Mouse (Mus musculus) heart, embryonic 16.5 days (tissue): ENCODE results near the gene Crispld2. TPM values are rescaled to one million over a fixed set of nuclear protein-coding genes. Genes with fewer than 3 reads are reported as not detected.

Experiments
- ATAC-seq: fragments of 200-750 bp; cut with Nextera tagmentation; replicated peaks from 2 replicates; pipeline ENCODE4 v1.8.0; 2017; ENCODE audit warnings: moderate number of reproducible peaks; ENCODE audit not compliant: insufficient read depth, low FRiP score; ENCODE audit errors: extremely low read depth
- H3K27ac ChIP-seq: fragments of 300-500 bp; sonication (generic); 2 replicates; pipeline ENCODE4 v1.5.1; 2014; ENCODE audit warnings: mild to moderate bottlenecking, low read length, control low read depth, moderate library complexity
- H3K27me3 ChIP-seq: fragments of 300-500 bp; sonication (generic); 2 replicates; pipeline ENCODE4 v1.6.1; 2014; ENCODE audit warnings: low read length, mixed read lengths; ENCODE audit not compliant: control insufficient read depth, insufficient read depth
- H3K36me3 ChIP-seq: fragments of 300-500 bp; sonication (generic); 2 replicates; pipeline ENCODE4 v1.6.1; 2014; ENCODE audit not compliant: control insufficient read depth, insufficient read depth
- H3K4me1 ChIP-seq: fragments of 300-500 bp; sonication (generic); 2 replicates; pipeline ENCODE4 v1.6.1; 2014; ENCODE audit warnings: low read length, mixed read lengths; ENCODE audit not compliant: control insufficient read depth, insufficient read depth
- H3K4me2 ChIP-seq: fragments of 300-500 bp; sonication (generic); 2 replicates; pipeline ENCODE4 v1.6.1; 2014; ENCODE audit warnings: low read depth, mild to moderate bottlenecking, control low read depth, low read length
- H3K4me3 ChIP-seq: fragments of 300-500 bp; sonication (generic); 2 replicates; pipeline ENCODE4 v1.5.1; 2014; ENCODE audit warnings: mild to moderate bottlenecking, control low read depth, low read length
- H3K9ac ChIP-seq: fragments of 300-500 bp; sonication (generic); 2 replicates; pipeline ENCODE4 v1.6.1; 2014; ENCODE audit warnings: low read length, control low read depth
- H3K9me3 ChIP-seq: fragments of 300-500 bp; sonication (generic); replicated peaks from 2 replicates; pipeline ENCODE4 v1.6.1; 2016; ENCODE audit warnings: low read length; ENCODE audit not compliant: control insufficient read depth
- WGBS: fragments of 180-500 bp; shearing (Covaris S2); extraction: QIAGEN DNeasy Blood & Tissue Kit; methylation state at CpG from one replicate; pipeline ENCODE4 v1.1.7; 2014; 5-methylcytosine and 5-hydroxymethylcytosine counted together
- polyA plus RNA-seq: library from polyadenylated mRNA; unstranded; fragments of >200 nt; fragmentation: Nextera tagmentation; extraction: Ambion mirVana; gene quantifications from 2 replicates; pipeline ENCODE4 v1.2.1, GENCODE M21; 2015

Crispld2 gene
- polyA plus RNA-seq, 1 experiment from 2014 or later: 2.4 TPM

DNA sequence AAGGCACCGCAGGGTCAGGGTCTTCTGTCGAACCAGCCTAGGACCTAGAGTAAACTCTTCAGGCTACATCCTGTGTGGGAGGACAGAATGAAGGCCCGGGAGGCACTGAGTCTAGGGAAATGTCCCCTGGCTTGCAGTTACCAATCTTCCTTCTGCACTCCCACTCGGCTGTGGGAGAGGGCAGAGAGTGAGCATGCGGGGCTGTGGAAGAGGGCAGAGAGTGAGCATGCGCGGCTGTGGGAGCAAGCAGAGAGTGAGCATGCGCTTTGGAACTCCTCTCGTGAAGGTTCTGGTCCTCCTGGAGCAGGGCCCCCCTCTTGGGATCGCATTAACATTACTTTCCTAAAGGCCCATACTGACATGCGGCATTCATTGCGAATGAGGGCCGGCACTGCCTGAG is 25.1 kb downstream of the Crispld2 start:
- 83% methylated on average over 13 of the region's 13 CpGs for WGBS
- Histone ChIP-seq H3K36me3 (no peaks in the 10 kb centered on the region), H3K4me2 (no peak overlapping the region), H3K27ac (no peak overlapping the region), H3K4me3 (no peak overlapping the region), H3K9ac (no peak overlapping the region), H3K9me3 (no peaks in the 10 kb centered on the region), H3K27me3 (no peaks in the 10 kb centered on the region), H3K4me1 (peaks cover 8% of the 10 kb centered on the region)
- ATAC-seq: no peak

DNA sequence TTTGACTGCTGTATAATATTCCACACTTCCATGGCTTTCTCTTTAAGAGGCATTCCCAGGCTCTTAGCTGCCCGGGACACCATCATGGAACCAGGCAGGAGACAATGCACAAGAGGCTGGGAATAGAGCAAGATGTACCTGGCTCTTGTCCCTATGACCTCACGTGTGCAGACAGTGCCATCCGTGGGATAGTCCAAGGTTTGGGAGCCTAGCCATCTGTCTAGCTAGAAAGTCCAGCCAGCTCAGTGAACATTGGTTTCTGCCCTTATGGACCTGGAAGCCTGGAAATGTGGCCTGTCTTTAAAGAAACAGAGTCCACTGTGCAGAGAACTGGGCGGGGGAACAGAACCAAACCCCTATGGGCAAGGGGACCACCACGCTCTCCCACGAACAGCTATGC is 25.5 kb downstream of the Crispld2 start:
- no peaks in the 10 kb centered on the region for H3K27me3 ChIP-seq
- no peaks in the 10 kb centered on the region for H3K36me3 ChIP-seq
- no peak for ATAC-seq
- peaks cover 8% of the 10 kb centered on the region for H3K4me1 ChIP-seq
- WGBS: 94% methylated on average over 6 of the region's 6 CpGs
- H3K9ac ChIP-seq: no peak overlapping the region
- H3K9me3 ChIP-seq: no peaks in the 10 kb centered on the region
- no peak overlapping the region for H3K4me2 ChIP-seq
- no peak overlapping the region for H3K4me3 ChIP-seq
- H3K27ac ChIP-seq: no peak overlapping the region

- Histone ChIP-seq H3K36me3 (no peaks in the 10 kb centered on the region), H3K4me1 (peaks cover 8% of the 10 kb centered on the region), H3K9ac (no peak overlapping the region), H3K4me2 (no peak overlapping the region), H3K9me3 (no peaks in the 10 kb centered on the region), H3K27me3 (no peaks in the 10 kb centered on the region), H3K27ac (no peak overlapping the region), H3K4me3 (no peak overlapping the region)
- 84% methylated on average over 6 of the region's 6 CpGs for WGBS
- ATAC-seq: no peak
Observed at GRCm38 (mm10) chr8:120018379-120018778, 26.1 kb downstream of the Crispld2 start.

GRCm38 (mm10) chr8:120019297-120019696 is 27.1 kb downstream of the Crispld2 start:
- no peak for ATAC-seq

GRCm38 (mm10) chr8:120020298-120020697 is 28.1 kb downstream of the Crispld2 start:
- WGBS: 60% methylated on average over 7 of the region's 7 CpGs
- no peak for ATAC-seq
- no peak overlapping the region for H3K9ac ChIP-seq
- H3K36me3 ChIP-seq: no peaks in the 10 kb centered on the region
- H3K4me2 ChIP-seq: no peak overlapping the region
- no peaks in the 10 kb centered on the region for H3K27me3 ChIP-seq
- H3K4me1 ChIP-seq: no peaks in the 10 kb centered on the region
- H3K4me3 ChIP-seq: no peak overlapping the region
- H3K9me3 ChIP-seq: no peaks in the 10 kb centered on the region
- H3K27ac ChIP-seq: no peak overlapping the region

More at GRCm38 (mm10) chr8:120019297-120019696, 27.1 kb downstream of the Crispld2 start:
- H3K27me3 ChIP-seq: no peaks in the 10 kb centered on the region
- H3K27ac ChIP-seq: no peak overlapping the region
- H3K4me2 ChIP-seq: no peak overlapping the region
- H3K4me1 ChIP-seq: peaks cover 3% of the 10 kb centered on the region
- H3K9me3 ChIP-seq: no peaks in the 10 kb centered on the region
- no peaks in the 10 kb centered on the region for H3K36me3 ChIP-seq
- WGBS: 85% methylated on average over 5 of the region's 5 CpGs
- no peak overlapping the region for H3K9ac ChIP-seq
- no peak overlapping the region for H3K4me3 ChIP-seq

GRCm38 (mm10) chr8:120026199-120026598 is 34.0 kb downstream of the Crispld2 start:
- Histone ChIP-seq H3K4me3 (no peak overlapping the region), H3K4me1 (no peaks in the 10 kb centered on the region), H3K9ac (no peak overlapping the region), H3K36me3 (no peaks in the 10 kb centered on the region), H3K27me3 (no peaks in the 10 kb centered on the region; the same call in 1 of the 2 replicates), H3K9me3 (no peaks in the 10 kb centered on the region), H3K27ac (no peak overlapping the region), H3K4me2 (no peak overlapping the region)
- WGBS: 55% methylated on average over 5 of the region's 5 CpGs
- ATAC-seq: no peak

DNA sequence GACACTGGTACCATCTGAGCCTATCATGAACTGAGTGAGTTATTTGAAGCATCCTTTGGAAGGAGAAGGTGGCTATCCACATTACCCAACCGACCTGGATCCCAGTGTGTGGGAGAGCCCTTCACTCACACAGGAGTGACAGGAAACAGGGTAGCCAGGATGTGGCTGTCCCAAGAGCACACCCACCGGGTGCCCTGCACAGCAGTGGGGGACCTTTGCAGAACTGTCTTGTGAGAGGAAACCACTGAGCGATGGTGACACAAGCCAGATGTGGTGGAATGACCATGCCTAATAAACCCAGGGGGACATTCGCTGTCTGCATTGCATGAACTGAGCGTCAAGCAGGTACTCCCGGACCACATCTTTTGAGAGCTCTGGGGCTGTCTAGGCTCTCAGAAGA is 34.8 kb downstream of the Crispld2 start:
- no peaks in the 10 kb centered on the region for H3K4me1 ChIP-seq
- no peaks in the 10 kb centered on the region; the same call in 1 of the 2 replicates for H3K27me3 ChIP-seq
- no peak for ATAC-seq
- H3K9ac ChIP-seq: no peak overlapping the region
- H3K4me3 ChIP-seq: no peak overlapping the region
- WGBS: 64% methylated on average over 6 of the region's 6 CpGs
- H3K4me2 ChIP-seq: no peak overlapping the region
- no peaks in the 10 kb centered on the region for H3K9me3 ChIP-seq
- H3K27ac ChIP-seq: no peak overlapping the region
- no peaks in the 10 kb centered on the region for H3K36me3 ChIP-seq

- H3K27ac ChIP-seq: no peak overlapping the region
- no peak for ATAC-seq
- H3K9ac ChIP-seq: no peak overlapping the region
- H3K4me2 ChIP-seq: no peak overlapping the region
- H3K4me1 ChIP-seq: no peaks in the 10 kb centered on the region
- H3K9me3 ChIP-seq: no peaks in the 10 kb centered on the region
- no peak overlapping the region for H3K4me3 ChIP-seq
- no peaks in the 10 kb centered on the region; the same call in 1 of the 2 replicates for H3K27me3 ChIP-seq
- WGBS: 64% methylated on average over 5 of the region's 5 CpGs
- no peaks in the 10 kb centered on the region for H3K36me3 ChIP-seq
Observed at GRCm38 (mm10) chr8:120030447-120030846, 38.2 kb downstream of the Crispld2 start.

- H3K4me3 ChIP-seq: no peak overlapping the region
- H3K4me2 ChIP-seq: no peak overlapping the region
- H3K36me3 ChIP-seq: no peaks in the 10 kb centered on the region
- no peaks in the 10 kb centered on the region for H3K9me3 ChIP-seq
- no peaks in the 10 kb centered on the region for H3K27me3 ChIP-seq
- H3K4me1 ChIP-seq: peaks cover 19% of the 10 kb centered on the region
- 87% methylated on average over 5 of the region's 5 CpGs for WGBS
- ATAC-seq: 0 out of 2 replicates have a peak, but pooled peaks have one; percentile 26
- no peak overlapping the region for H3K9ac ChIP-seq
- H3K27ac ChIP-seq: no peak overlapping the region; the same call in 1 of the 2 replicates
Observed at GRCm38 (mm10) chr8:120032549-120033208, 40.4 kb downstream of the Crispld2 start.
